Mouse (Mus musculus) heart, postnatal 0 days (tissue): ENCODE data around the gene Gadd45gip1. TPM values are rescaled to one million over a fixed set of nuclear protein-coding genes. Genes with fewer than 3 reads are reported as not detected.

Experiments
- ATAC-seq: fragments of 200-750 bp; cut with Nextera tagmentation; 2 replicates; pipeline ENCODE4 v1.8.0; 2017; ENCODE audit warnings: low read depth, moderate number of reproducible peaks, moderate library complexity; ENCODE audit not compliant: insufficient read depth
- DNase-seq: peaks from one replicate; pipeline ENCODE4 v3.0.0-alpha.2; 2016; ENCODE audit warnings: low spot score
- H3K27ac ChIP-seq: fragments of 300-500 bp; sonication (generic); 2 replicates; pipeline ENCODE4 v1.5.1; 2014; ENCODE audit warnings: low read depth, mild to moderate bottlenecking
- H3K27me3 ChIP-seq: fragments of 300-500 bp; sonication (generic); 2 replicates; pipeline ENCODE4 v1.6.1; 2014; ENCODE audit warnings: low read length, mixed read lengths; ENCODE audit not compliant: control insufficient read depth, insufficient read depth
- H3K36me3 ChIP-seq: fragments of 300-500 bp; sonication (generic); replicated peaks from 2 replicates; pipeline ENCODE4 v1.6.1; 2014; ENCODE audit warnings: low read length, mixed read lengths; ENCODE audit not compliant: control insufficient read depth, insufficient read depth
- H3K4me1 ChIP-seq: fragments of 300-500 bp; sonication (generic); 2 replicates; pipeline ENCODE4 v1.6.1; 2014; ENCODE audit warnings: antibody characterized with exemption; ENCODE audit not compliant: control insufficient read depth, insufficient read depth
- H3K4me2 ChIP-seq: fragments of 300-500 bp; sonication (generic); 2 replicates; pipeline ENCODE4 v1.6.1; 2014; ENCODE audit warnings: low read depth, mild to moderate bottlenecking, low read length, moderate library complexity
- H3K4me3 ChIP-seq: fragments of 300-500 bp; sonication (generic); 2 replicates; pipeline ENCODE4 v1.5.1; 2014; ENCODE audit warnings: low read depth, low read length
- H3K9ac ChIP-seq: fragments of 300-500 bp; sonication (generic); replicated peaks from 2 replicates; pipeline ENCODE4 v1.6.1; 2014; ENCODE audit warnings: low read depth, low read length, mixed read lengths
- H3K9me3 ChIP-seq: fragments of 300-500 bp; sonication (generic); replicated peaks from 2 replicates; pipeline ENCODE4 v1.6.1; 2016; ENCODE audit warnings: low read length; ENCODE audit not compliant: control insufficient read depth
- CTCF ChIP-seq: IDR thresholded peaks from 2 replicates; pipeline ENCODE4 v1.5.1; 2016; ENCODE audit warnings: antibody characterized with exemption, control low read depth, low read depth
- EP300 ChIP-seq: IDR thresholded peaks from 2 replicates; pipeline ENCODE4 v1.6.1; 2016; ENCODE audit warnings: antibody characterized with exemption, low read depth
- WGBS: fragments of 180-500 bp; shearing (Covaris S2); extraction: QIAGEN DNeasy Blood & Tissue Kit; methylation state at CpG from one replicate; pipeline ENCODE4 v1.1.7; 2014; 5-methylcytosine and 5-hydroxymethylcytosine counted together
- polyA plus RNA-seq: library from polyadenylated mRNA; unstranded; fragments of >200 nt; fragmentation: Nextera tagmentation; extraction: Ambion mirVana; gene quantifications from 2 replicates; pipeline ENCODE4 v1.2.1, GENCODE M21; 2015
- total RNA-seq: library from RNA; depleted of rRNA; stranded (reverse); fragments of >200 nt; gene quantifications from 2 replicates; pipeline ENCODE4 v1.2.3, GENCODE M21; 2014; ENCODE audit warnings: low replicate concordance

Gadd45gip1 gene
- total and polyA plus RNA-seq, 2 experiments from 2014 or later, result 49.8 to 50.0 TPM

DNA sequence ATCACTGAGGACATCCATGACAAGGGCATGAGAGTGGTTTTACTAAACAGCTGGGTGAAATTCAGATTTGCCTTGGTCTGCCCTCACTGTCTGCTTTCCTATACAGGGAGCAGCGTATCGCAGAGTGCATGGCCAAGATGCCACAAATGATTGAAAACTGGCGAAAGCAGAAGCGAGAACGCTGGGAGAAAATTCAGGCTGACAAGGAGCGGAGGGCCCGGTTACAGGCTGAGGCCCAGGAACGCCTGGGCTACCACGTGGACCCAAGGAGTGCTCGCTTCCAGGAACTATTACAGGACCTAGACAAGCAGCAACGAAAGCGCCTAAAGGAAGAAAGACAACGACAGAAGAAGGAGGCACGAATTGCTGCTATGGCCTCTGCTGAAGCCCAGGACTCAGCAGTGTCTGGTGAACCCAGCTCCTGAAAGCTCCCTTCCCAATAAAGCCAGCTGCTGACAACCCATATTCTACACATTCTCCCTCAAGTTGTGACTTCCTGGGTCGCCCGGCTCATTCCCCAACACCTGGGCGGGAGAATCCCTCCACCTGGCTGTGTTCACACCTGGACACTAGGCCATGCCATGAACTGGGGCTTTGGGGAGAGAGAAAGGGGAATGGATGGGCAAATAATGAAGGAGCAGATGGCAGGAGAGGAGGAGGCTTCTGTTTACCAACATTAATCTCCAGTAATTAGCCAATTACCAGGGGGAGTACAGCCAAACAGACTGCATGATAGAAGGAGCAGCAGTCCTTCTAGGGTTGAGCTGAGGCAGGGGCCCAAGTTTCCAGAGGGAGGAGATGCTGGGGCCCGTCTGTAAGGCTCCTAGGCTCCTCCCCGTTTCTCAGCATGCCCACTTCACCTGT lies 2.9 kb downstream of the Gadd45gip1 start:
- Histone ChIP-seq H3K27me3 (no peaks in the 10 kb centered on the region), H3K4me2 (no peak overlapping the region), H3K36me3 (peaks cover 52% of the 10 kb centered on the region), H3K27ac (no peak overlapping the region), H3K4me3 (no peak overlapping the region), H3K4me1 (peaks cover 8% of the 10 kb centered on the region), H3K9me3 (no peaks in the 10 kb centered on the region), H3K9ac (no peak overlapping the region)
- no peak for ATAC-seq
- TF ChIP-seq EP300 (0 out of 2 replicates have a peak, but pooled peaks have one; percentile 15), CTCF (no peak)
- 83% methylated on average over 19 of the region's 19 CpGs for WGBS
- no peak for DNase-seq

DNA sequence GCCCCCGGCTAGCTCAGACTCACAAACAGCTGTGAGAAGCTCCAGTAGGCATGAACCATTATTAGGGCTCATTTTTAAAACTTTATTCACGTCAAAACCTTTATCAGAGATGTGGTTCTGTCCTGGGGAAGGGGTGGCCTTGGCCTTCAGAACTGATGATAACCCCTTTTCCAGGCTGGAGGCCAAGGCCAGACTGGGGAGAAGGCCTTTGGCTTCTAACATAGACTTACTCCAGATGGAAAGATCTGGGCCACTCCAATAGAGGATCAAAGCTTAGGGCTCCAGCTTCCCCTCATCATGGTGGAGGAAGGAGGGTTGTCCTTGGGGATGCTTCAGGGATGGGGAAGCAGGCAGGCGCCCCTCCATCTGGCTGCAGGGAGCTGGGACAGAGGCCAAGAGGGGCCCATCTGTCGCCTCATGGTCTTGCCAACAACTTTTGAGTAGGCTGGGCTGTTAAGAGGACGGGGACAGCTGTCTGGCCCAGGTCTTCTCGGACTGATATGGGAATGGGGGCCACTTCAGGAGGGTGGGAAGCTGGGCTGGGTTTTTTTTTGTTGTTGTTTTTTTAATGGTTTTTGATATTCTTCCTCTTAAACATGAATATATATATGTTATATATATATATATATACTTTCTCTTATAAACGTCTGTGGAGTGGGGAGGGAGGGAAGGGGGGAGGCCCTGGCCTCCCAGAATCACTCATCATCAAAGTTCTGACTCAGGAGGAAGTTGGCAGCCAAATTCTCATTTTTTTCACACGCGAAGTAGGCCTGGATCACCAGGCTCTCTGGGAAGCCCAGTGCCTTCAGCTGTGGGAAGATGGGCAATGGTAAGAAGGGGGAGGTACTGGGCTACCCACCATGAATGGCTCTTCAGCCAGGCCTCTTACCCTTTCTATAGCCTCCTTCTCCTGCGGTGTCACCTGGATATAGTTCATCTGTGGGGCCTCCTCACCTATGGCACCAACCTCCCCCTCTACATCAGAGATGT lies 3.8 kb downstream of the Gadd45gip1 start:
- Histone ChIP-seq H3K4me1 (peaks cover 15% of the 10 kb centered on the region), H3K36me3 (peaks cover 52% of the 10 kb centered on the region), H3K4me2 (no peak overlapping the region), H3K27ac (no peak overlapping the region), H3K9me3 (no peaks in the 10 kb centered on the region), H3K4me3 (no peak overlapping the region), H3K9ac (no peak overlapping the region), H3K27me3 (no peaks in the 10 kb centered on the region)
- no peak for TF ChIP-seq CTCF
- no peak; the same call in 1 of the 2 replicates for TF ChIP-seq EP300
- no peak for DNase-seq
- no peak for ATAC-seq
- WGBS, result 47% methylated on average over 10 of the region's 10 CpGs

DNA sequence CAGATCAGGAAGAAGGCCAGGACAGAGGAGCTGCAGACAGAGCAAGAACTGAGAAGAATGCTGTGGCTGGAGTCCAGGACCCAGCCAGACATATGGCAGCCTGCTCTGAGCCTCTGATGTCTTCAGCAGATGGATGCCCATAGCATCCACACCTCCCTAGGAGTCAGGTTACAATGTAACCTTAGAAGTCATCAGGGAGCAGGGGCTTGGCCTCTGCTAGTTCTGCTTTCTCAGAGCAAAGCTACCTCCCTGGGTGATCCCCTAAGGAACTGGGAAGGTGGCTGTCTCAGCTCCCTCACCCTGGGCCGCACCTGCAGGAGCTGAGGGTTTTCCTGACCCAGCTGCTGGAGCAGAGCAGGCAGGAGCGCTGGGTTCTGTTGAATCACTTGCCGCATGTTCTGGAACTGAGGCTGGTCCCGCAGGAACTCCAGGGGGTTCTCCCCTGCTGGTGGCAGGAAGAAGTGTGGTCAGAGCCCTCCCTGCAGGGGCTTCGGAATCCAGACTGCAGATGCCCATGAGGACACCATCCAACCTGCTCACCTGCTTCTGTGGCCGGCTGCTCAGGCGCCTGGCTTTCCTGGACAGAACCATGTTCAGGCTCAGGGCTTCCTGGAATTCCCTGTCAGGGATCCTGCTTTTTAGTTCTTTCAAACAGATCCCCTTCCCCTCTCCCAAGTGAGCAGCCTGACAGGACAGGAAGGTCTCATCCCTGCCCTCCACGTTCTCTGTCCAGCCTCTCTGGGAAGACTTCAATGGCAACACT lies 6.0 kb downstream of the Gadd45gip1 start:
- Histone ChIP-seq H3K9me3 (no peaks in the 10 kb centered on the region), H3K4me1 (peaks cover 15% of the 10 kb centered on the region), H3K36me3 (peaks cover 64% of the 10 kb centered on the region), H3K4me2 (no peak overlapping the region), H3K27ac (no peak overlapping the region), H3K4me3 (no peak overlapping the region), H3K9ac (no peak overlapping the region), H3K27me3 (no peaks in the 10 kb centered on the region)
- WGBS, result 65% methylated on average over 8 of the region's 8 CpGs
- DNase-seq (no peak), ATAC-seq (no peak)
- TF ChIP-seq CTCF (no peak), EP300 (no peak)

DNA sequence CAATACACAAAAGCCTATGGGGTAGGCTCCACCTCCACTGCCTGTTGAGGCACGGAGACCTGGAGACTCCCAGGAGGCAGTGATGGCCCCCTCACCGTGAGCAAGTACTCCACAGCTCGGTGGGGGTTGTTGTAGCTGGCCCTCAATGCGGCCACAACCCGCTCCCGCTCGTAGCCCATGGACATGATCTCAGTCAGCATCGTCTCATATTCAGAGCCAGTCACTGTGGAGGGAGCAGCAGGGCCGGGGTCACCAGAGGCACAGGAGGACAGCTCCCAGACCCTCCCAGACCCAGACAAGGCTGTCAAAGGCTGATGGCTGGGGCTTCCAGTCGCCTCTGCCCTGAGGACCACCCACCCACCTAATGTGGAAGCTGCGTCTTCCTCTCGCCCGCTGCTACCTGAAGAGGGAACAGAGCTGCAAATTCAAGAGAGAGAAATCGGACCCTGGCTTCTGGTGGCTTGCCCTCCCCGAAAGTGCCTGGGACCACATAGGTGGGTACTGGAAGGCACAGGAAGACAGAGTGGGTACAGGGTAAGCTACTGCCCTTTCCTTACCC lies 6.7 kb downstream of the Gadd45gip1 start:
- Histone ChIP-seq H3K4me1 (peaks cover 10% of the 10 kb centered on the region), H3K4me2 (no peak overlapping the region), H3K9ac (no peak overlapping the region), H3K4me3 (no peak overlapping the region), H3K27me3 (no peaks in the 10 kb centered on the region), H3K9me3 (no peaks in the 10 kb centered on the region), H3K27ac (no peak overlapping the region), H3K36me3 (peaks cover 71% of the 10 kb centered on the region)
- ATAC-seq, result no peak
- 88% methylated on average over 15 of the region's 15 CpGs for WGBS
- DNase-seq, result no peak
- TF ChIP-seq CTCF (no peak), EP300 (no peak)
